Mouse (Mus musculus) testis, adult 2 months (tissue): ENCODE results near the gene Grid2ip. TPM values are rescaled to one million over a fixed set of nuclear protein-coding genes. Genes with fewer than 3 reads are reported as not detected.

Source experiments
- H3K27ac ChIP-seq: fragments of 200-500 bp; 2 replicates; pipeline ENCODE4 v1.5.1; 2012; ENCODE audit warnings: low read depth, low read length; ENCODE audit not compliant: control insufficient read depth, insufficient read depth
- H3K27me3 ChIP-seq: fragments of 200-500 bp; 2 replicates; pipeline ENCODE4 v1.6.1; 2012; ENCODE audit warnings: mild to moderate bottlenecking, low read length, moderate library complexity; ENCODE audit not compliant: control insufficient read depth, insufficient read depth
- H3K36me3 ChIP-seq: fragments of 200-500 bp; 2 replicates; pipeline ENCODE4 v1.6.1; 2012; ENCODE audit warnings: mild to moderate bottlenecking, low read length; ENCODE audit not compliant: control insufficient read depth, insufficient read depth
- H3K4me1 ChIP-seq: fragments of 200-500 bp; 2 replicates; pipeline ENCODE4 v1.6.1; 2012; ENCODE audit warnings: low read length; ENCODE audit not compliant: control insufficient read depth, insufficient read depth
- H3K4me3 ChIP-seq: fragments of 200-500 bp; 2 replicates; pipeline ENCODE4 v1.5.1; 2012; ENCODE audit warnings: low read depth, mild to moderate bottlenecking, low read length, moderate library complexity, mixed read lengths; ENCODE audit not compliant: control insufficient read depth
- CTCF ChIP-seq: fragments of 200-500 bp; IDR thresholded peaks from 2 replicates; pipeline ENCODE4 v1.5.1; 2012; ENCODE audit warnings: low read depth, mild to moderate bottlenecking, inconsistent platforms, low read length, moderate library complexity; ENCODE audit not compliant: control insufficient read depth, insufficient read depth, insufficient replicate concordance
- POLR2A ChIP-seq: fragments of 200-500 bp; IDR thresholded peaks from 2 replicates; pipeline ENCODE4 v1.6.1; 2012; ENCODE audit warnings: low read depth, mild to moderate bottlenecking, inconsistent platforms, low read length, moderate library complexity; ENCODE audit not compliant: control insufficient read depth
- polyA plus RNA-seq: library from polyadenylated mRNA; depleted of rRNA; stranded (reverse); fragments of >200 nt; gene quantifications from 2 replicates; pipeline ENCODE4 v1.2.3, GENCODE M21; 2012; rRNA removed

Grid2ip gene
- polyA plus RNA-seq, 1 experiment = 0.05 TPM

DNA sequence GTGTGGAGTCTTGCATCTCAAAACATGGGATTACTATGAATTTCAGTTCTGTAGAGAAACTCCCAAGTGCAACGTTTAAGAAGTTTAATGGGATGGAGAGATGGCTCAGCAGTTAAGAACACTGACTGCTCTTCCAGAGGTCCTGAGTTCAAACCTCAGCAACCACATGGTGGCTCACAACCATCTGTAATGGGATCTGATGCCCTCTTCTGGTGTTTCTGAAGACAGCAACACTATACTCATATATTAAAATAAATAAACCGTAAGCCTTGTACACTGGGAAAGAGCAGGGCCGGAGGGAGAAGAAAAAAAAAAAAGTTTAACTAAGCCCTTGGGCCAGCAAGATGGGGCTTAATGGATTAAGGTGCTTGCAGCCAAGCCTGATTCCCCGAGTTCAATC, 65.9 kb downstream of the Grid2ip start:
- Histone ChIP-seq H3K4me1 (no peaks in the 10 kb centered on the region), H3K36me3 (no peaks in the 10 kb centered on the region; the same call in none of the 2 replicates), H3K27me3 (no peaks in the 10 kb centered on the region), H3K4me3 (no peak overlapping the region), H3K27ac (no peak overlapping the region)
- TF ChIP-seq POLR2A (no peak), CTCF (no peak)

DNA sequence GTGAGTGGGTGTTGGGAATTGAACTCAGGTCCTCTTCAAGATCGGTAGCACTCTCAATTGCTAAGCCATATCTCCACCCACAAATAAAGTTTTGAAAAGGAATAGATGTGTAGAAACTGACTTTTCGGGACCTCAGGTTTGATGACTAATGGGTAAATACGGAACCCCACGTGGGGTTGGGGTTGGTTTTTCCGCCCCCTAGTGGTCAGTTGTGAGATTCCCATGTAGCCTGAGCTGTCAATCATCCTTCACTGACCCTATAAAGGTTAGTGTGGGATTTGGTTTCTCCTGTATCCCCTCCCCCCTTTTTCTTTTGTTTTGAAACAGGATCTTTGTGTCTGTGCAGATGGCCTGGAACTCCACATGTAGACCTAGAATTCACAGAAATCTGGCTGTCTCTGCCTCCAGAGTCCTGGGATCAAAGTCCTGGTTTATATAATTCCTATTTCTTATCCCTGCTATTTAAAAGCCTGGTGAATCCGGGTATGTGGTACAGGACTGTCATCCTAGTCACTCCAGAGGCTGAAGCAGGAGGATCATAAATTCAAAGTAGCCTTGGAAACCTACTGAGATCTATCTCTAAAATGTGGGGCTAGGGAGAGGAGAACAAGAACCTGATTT, 66.9 kb downstream of the Grid2ip start:
- H3K27ac ChIP-seq = no peak overlapping the region
- TF ChIP-seq CTCF (peak; percentile 56; the same call in 1 of the 2 replicates), POLR2A (no peak)
- H3K36me3 ChIP-seq = no peaks in the 10 kb centered on the region; the same call in 1 of the 2 replicates
- no peaks in the 10 kb centered on the region for H3K4me1 ChIP-seq
- no peaks in the 10 kb centered on the region for H3K27me3 ChIP-seq
- no peak overlapping the region for H3K4me3 ChIP-seq

DNA sequence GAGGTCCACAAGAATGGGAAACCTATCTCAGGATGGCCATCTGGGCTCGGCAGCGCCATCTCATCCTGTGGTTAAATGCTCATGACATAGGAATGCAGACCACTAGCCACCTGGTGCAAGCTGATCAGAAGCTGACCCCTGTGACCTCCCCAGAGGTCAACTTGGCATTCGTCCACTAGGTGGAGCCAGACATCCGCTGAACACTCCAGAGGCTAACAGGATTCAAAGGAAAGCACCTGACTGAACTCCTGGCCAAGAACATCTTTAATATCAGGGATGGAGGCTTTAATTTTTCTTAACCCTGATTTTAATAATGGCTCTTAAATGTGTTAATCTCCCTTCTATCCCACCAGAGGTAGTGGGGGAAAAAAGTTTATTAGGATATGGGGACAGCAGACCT, 77.3 kb downstream of the Grid2ip start:
- Histone ChIP-seq H3K4me1 (no peaks in the 10 kb centered on the region), H3K36me3 (no peaks in the 10 kb centered on the region), H3K27ac (no peak overlapping the region), H3K4me3 (no peak overlapping the region), H3K27me3 (no peaks in the 10 kb centered on the region)
- TF ChIP-seq POLR2A (no peak), CTCF (peak; percentile 80)

DNA sequence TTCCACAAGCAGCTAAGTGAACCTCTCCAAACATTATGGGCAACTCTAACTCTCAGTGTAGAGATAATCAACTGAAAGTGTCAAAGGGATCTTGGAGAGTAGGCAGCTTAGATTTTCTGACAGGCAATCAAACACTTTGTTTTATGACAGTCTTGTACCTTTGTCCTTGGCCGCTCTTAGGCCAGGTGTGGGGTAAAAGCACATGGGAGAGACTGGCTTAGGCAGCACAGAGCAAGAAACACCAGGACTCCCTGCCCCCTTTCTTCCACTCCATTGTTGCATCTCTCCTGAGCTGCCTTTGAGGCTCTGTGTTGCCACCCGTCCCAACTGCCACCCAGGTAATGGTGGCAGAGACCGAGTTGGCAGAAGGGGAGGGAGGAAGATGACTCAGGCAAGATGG, 84.2 kb downstream of the Grid2ip start:
- H3K27ac ChIP-seq = no peak overlapping the region
- H3K4me3 ChIP-seq = no peak overlapping the region
- no peaks in the 10 kb centered on the region for H3K27me3 ChIP-seq
- no peaks in the 10 kb centered on the region for H3K36me3 ChIP-seq
- H3K4me1 ChIP-seq = no peaks in the 10 kb centered on the region
- TF ChIP-seq CTCF = no peak
- TF ChIP-seq POLR2A = no peak

DNA sequence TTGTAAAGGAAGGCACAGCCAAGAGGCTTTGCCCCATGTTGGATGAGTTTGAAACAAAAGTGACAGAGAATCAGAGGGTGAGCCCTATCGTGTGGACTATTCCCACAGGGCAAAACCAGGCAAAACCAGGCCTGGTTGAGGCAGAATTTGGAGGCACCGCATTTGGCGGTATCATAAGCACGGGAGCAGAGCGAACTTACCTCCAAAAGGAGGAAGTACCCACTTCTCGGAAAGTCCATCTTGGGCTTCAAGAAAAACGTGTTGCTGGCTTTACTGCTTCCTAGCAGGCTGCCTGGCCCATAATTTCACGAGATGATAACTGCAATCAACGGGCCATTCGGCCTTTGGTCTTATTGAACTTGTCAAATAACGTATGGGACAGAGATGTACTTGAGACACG, 84.6 kb downstream of the Grid2ip start:
- no peaks in the 10 kb centered on the region for H3K4me1 ChIP-seq
- no peaks in the 10 kb centered on the region for H3K27me3 ChIP-seq
- H3K4me3 ChIP-seq = no peak overlapping the region
- no peaks in the 10 kb centered on the region for H3K36me3 ChIP-seq
- H3K27ac ChIP-seq = no peak overlapping the region
- no peak for TF ChIP-seq POLR2A
- no peak for TF ChIP-seq CTCF

Other genes starting within 250 kb of the Grid2ip start
- gene Rnf216, start 244.3 kb upstream of the Grid2ip start, polyA plus RNA-seq = 58.3 and 60.4 TPM in 2 replicates
- not detected in 2 replicates for gene Olfr718-ps1, start 209.8 kb upstream of the Grid2ip start, polyA plus RNA-seq
- 1.6 and 1.9 TPM in 2 replicates for gene Rbak, start 176.6 kb upstream of the Grid2ip start, polyA plus RNA-seq
- gene Spdye4b, start 176.3 kb upstream of the Grid2ip start, polyA plus RNA-seq = 28.6 and 30.2 TPM in 2 replicates
- 12.1 and 12.9 TPM in 2 replicates for gene Spdye4a, start 130.4 kb upstream of the Grid2ip start, polyA plus RNA-seq
- gene Zfp12, start 122.2 kb upstream of the Grid2ip start, polyA plus RNA-seq = 5.7 and 6.4 TPM in 2 replicates
- 2.0 and 2.2 TPM in 2 replicates for gene Zfp316, start 87.3 kb upstream of the Grid2ip start, polyA plus RNA-seq
- gene Zfp853, start 63.7 kb upstream of the Grid2ip start, polyA plus RNA-seq = 0.13 TPM in 1 of 2 replicates, not detected in the other
- 19.6 and 21.2 TPM in 2 replicates for gene E130309D02Rik, start 42.0 kb upstream of the Grid2ip start, polyA plus RNA-seq
- 390 and 402 TPM in 2 replicates for gene Zdhhc4, start 28.1 kb upstream of the Grid2ip start, polyA plus RNA-seq
- 58.8 and 64.3 TPM in 2 replicates for gene Kdelr2, start 46.5 kb downstream of the Grid2ip start, polyA plus RNA-seq
- gene Daglb, start 107.2 kb downstream of the Grid2ip start, polyA plus RNA-seq = 1.4 and 1.7 TPM in 2 replicates
- gene Rac1, start 170.7 kb downstream of the Grid2ip start, polyA plus RNA-seq = 41.9 and 44.2 TPM in 2 replicates